Mouse (Mus musculus): ENCODE data around the gene Mturn.

- TF ChIP-seq POLR2A (IDR thresholded peaks at IDR 0.05; ENCODE audit: low read depth, low read length) (no peak), CTCF (IDR thresholded peaks at IDR 0.05; ENCODE audit: extremely low read depth, insufficient read depth, insufficient read length, insufficient replicate concordance) (no peak)
Measured at GRCm38 (mm10) chr6:54749056-54749455, 67.6 kb downstream of the Mturn start.

Measured in spleen, adult 2 months (tissue).